Mouse (Mus musculus) neural tube, embryonic 14.5 days (tissue): Measurements from ENCODE around the gene Cog5. TPM values are rescaled to one million over a fixed set of nuclear protein-coding genes. Genes with fewer than 3 reads are reported as not detected.
A peak's percentile ranks its signal among the peaks of the same experiment; 100 is the strongest.

ENCODE experiments used
- ATAC-seq: fragments of 200-750 bp; cut with Nextera tagmentation; 2 replicates; pipeline ENCODE4 v1.8.0; 2017; ENCODE audit warnings: low read depth, mild to moderate bottlenecking, moderate TSS enrichment, moderate library complexity
- H3K27ac ChIP-seq: fragments of 300-500 bp; sonication (generic); 2 replicates; pipeline ENCODE4 v1.5.1; 2014; ENCODE audit warnings: low read depth, mild to moderate bottlenecking, control low read depth, low read length, moderate library complexity, mixed read lengths
- H3K27me3 ChIP-seq: fragments of 300-500 bp; sonication (generic); 2 replicates; pipeline ENCODE4 v1.6.1; 2014; ENCODE audit warnings: low read length; ENCODE audit not compliant: control insufficient read depth, insufficient read depth
- H3K36me3 ChIP-seq: fragments of 300-500 bp; sonication (generic); 2 replicates; pipeline ENCODE4 v1.6.1; 2014; ENCODE audit warnings: low read length, mixed read lengths; ENCODE audit not compliant: control insufficient read depth, insufficient read depth
- H3K4me1 ChIP-seq: fragments of 300-500 bp; sonication (generic); 2 replicates; pipeline ENCODE4 v1.6.1; 2014; ENCODE audit warnings: low read length; ENCODE audit not compliant: control insufficient read depth, insufficient read depth
- H3K4me2 ChIP-seq: fragments of 300-500 bp; sonication (generic); 2 replicates; pipeline ENCODE4 v1.6.1; 2014; ENCODE audit warnings: mild to moderate bottlenecking, low read depth, low read length, control low read depth
- H3K4me3 ChIP-seq: fragments of 300-500 bp; sonication (generic); 2 replicates; pipeline ENCODE4 v1.5.1; 2014; ENCODE audit warnings: low read depth, low read length, control low read depth, mixed read lengths
- H3K9ac ChIP-seq: fragments of 300-500 bp; sonication (generic); replicated peaks from 2 replicates; pipeline ENCODE4 v1.6.1; 2014; ENCODE audit warnings: low read depth, mild to moderate bottlenecking, control low read depth, low read length, mixed read lengths
- H3K9me3 ChIP-seq: fragments of 300-500 bp; sonication (generic); 2 replicates; pipeline ENCODE4 v1.6.1; 2016; ENCODE audit warnings: low read length; ENCODE audit not compliant: control insufficient read depth
- WGBS: fragments of 180-500 bp; shearing (Covaris S2); extraction: QIAGEN DNeasy Blood & Tissue Kit; methylation state at CpG from one replicate; pipeline ENCODE4 v1.1.7; 2014; 5-methylcytosine and 5-hydroxymethylcytosine counted together
- polyA plus RNA-seq: library from polyadenylated mRNA; unstranded; fragments of >200 nt; fragmentation: Nextera tagmentation; extraction: Ambion mirVana; gene quantifications from 2 replicates; pipeline ENCODE4 v1.2.1, GENCODE M21; 2014

Gene Cog5
- polyA plus RNA-seq, 1 experiment from 2014 or later: 40.1 TPM

- no peaks in the 10 kb centered on the region for H3K9me3 ChIP-seq
Measured at GRCm38 (mm10) chr12:31701411-31701810, 46.7 kb downstream of the Cog5 start.

GRCm38 (mm10) chr12:31703904-31704303, 49.2 kb downstream of the Cog5 start:
- 84% methylated on average over 6 of the region's 6 CpGs for WGBS
- Histone ChIP-seq H3K36me3 (no peaks in the 10 kb centered on the region; the same call in 1 of the 2 replicates), H3K4me1 (no peaks in the 10 kb centered on the region), H3K9me3 (no peaks in the 10 kb centered on the region), H3K9ac (no peak overlapping the region), H3K4me2 (no peak overlapping the region), H3K4me3 (no peak overlapping the region), H3K27ac (no peak overlapping the region), H3K27me3 (no peaks in the 10 kb centered on the region)
- ATAC-seq: no peak

More at GRCm38 (mm10) chr12:31701411-31701810, 46.7 kb downstream of the Cog5 start:
- Histone ChIP-seq H3K9ac (no peak overlapping the region), H3K4me3 (no peak overlapping the region), H3K4me1 (no peaks in the 10 kb centered on the region), H3K4me2 (no peak overlapping the region), H3K36me3 (no peaks in the 10 kb centered on the region), H3K27ac (peak overlapping the region; percentile 36; the same call in 1 of the 2 replicates), H3K27me3 (no peaks in the 10 kb centered on the region)
- peak; percentile 62; the same call in 1 of the 2 replicates for ATAC-seq
- 56% methylated on average over 5 of the region's 5 CpGs for WGBS

DNA sequence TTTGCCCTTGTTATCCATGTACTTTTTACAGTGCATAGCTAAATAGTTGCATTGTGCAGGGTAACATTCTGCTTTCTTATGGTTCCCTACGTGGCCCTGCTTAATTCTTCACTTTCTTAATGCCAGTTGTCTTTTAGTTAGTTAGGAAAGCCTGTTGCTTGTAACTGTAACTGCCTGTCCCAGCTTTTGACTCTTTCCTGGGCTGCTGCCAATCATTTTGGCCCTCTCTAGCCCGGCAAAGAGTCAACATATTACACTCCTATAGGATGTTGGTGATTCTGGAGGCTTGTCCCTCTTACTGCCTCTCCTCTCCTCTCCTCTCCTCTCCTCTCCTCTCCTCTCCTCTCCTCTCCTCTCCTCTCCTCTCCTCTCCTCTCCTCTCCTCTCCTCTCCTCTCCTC, 51.5 kb downstream of the Cog5 start:
- Histone ChIP-seq H3K4me2 (no peak overlapping the region), H3K9me3 (no peaks in the 10 kb centered on the region), H3K27ac (no peak overlapping the region), H3K9ac (no peak overlapping the region), H3K27me3 (no peaks in the 10 kb centered on the region), H3K36me3 (peaks cover 2% of the 10 kb centered on the region; the same call in 1 of the 2 replicates), H3K4me3 (no peak overlapping the region), H3K4me1 (peaks cover 9% of the 10 kb centered on the region; the same call in 1 of the 2 replicates)
- no peak for ATAC-seq
- WGBS: 64% methylated on average over 2 of the region's 2 CpGs

GRCm38 (mm10) chr12:31707531-31707930, 52.9 kb downstream of the Cog5 start:
- ATAC-seq: no peak
- H3K9me3 ChIP-seq: no peaks in the 10 kb centered on the region

DNA sequence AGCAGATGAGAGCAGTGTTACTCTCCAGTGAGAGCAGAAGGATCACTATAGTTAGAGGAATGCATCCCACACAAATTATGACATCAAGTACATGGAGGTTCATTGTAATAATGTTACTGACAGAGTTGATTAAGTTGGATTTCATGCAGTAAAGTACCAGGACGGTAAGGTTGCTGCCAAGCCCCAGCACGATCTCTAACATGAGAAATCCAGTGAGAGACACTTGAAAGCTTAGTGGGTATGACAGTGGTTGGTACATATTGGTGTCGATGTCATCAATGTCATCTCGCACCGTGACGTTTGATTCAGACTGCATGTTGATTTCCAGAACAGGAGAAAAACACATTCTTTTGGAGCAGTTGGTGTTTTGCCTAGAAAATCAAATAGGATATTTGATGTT, 55.0 kb downstream of the Cog5 start:
- peak overlapping the region; percentile 31; the same call in 1 of the 2 replicates for H3K4me3 ChIP-seq
- H3K9ac ChIP-seq: no peak overlapping the region
- H3K4me2 ChIP-seq: peak overlapping the region; percentile 60
- H3K27ac ChIP-seq: no peak overlapping the region
- no peaks in the 10 kb centered on the region for H3K9me3 ChIP-seq
- H3K4me1 ChIP-seq: peaks cover 9% of the 10 kb centered on the region; the same call in 1 of the 2 replicates
- H3K36me3 ChIP-seq: peaks cover 2% of the 10 kb centered on the region; the same call in 1 of the 2 replicates
- 69% methylated on average over 6 of the region's 6 CpGs for WGBS
- no peaks in the 10 kb centered on the region for H3K27me3 ChIP-seq
- no peak for ATAC-seq

More at GRCm38 (mm10) chr12:31707531-31707930, 52.9 kb downstream of the Cog5 start:
- no peak overlapping the region for H3K4me3 ChIP-seq
- H3K36me3 ChIP-seq: peaks cover 2% of the 10 kb centered on the region; the same call in 1 of the 2 replicates
- H3K27ac ChIP-seq: no peak overlapping the region
- 62% methylated on average over 1 of the region's 1 CpGs for WGBS
- H3K4me2 ChIP-seq: no peak overlapping the region
- H3K4me1 ChIP-seq: peaks cover 9% of the 10 kb centered on the region; the same call in 1 of the 2 replicates
- no peak overlapping the region for H3K9ac ChIP-seq
- no peaks in the 10 kb centered on the region for H3K27me3 ChIP-seq

- peak; percentile 52; the same call in 1 of the 2 replicates for ATAC-seq
- Histone ChIP-seq H3K36me3 (peaks cover 2% of the 10 kb centered on the region; the same call in 1 of the 2 replicates), H3K27ac (0 out of 2 replicates have a peak overlapping the region, but pooled peaks have one; percentile 62), H3K9ac (peak overlapping the region; percentile 56), H3K9me3 (no peaks in the 10 kb centered on the region), H3K4me2 (peak overlapping the region; percentile 44), H3K4me3 (peak overlapping the region; percentile 41), H3K4me1 (peaks cover 9% of the 10 kb centered on the region; the same call in 1 of the 2 replicates), H3K27me3 (no peaks in the 10 kb centered on the region)
- WGBS: 17% methylated on average over 5 of the region's 5 CpGs
Measured at GRCm38 (mm10) chr12:31712233-31712632, 57.6 kb downstream of the Cog5 start.

DNA sequence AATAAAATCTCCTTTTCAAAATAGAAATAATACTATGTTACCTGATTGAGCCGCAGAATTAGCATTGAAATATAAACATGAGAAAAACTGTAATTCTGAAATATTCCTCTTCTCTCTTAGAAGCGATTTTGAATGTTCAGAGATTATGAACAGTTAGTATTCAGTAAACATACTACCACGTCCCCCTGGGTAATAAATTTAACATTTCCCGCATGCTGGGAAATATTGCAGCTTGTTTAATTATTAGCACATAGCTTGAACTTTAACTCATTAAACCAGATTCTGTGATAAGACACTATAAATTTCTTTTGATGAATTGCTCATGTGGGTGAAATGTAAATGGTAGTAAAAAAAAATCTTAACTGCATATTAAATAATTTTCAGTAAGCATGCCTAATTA, 58.1 kb downstream of the Cog5 start:
- ATAC-seq: 0 out of 2 replicates have a peak, but pooled peaks have one; percentile 22
- H3K4me2 ChIP-seq: peak overlapping the region; percentile 44; the same call in 1 of the 2 replicates
- peaks cover 2% of the 10 kb centered on the region; the same call in 1 of the 2 replicates for H3K36me3 ChIP-seq
- H3K27me3 ChIP-seq: no peaks in the 10 kb centered on the region
- no peak overlapping the region for H3K27ac ChIP-seq
- H3K4me1 ChIP-seq: peaks cover 9% of the 10 kb centered on the region; the same call in 1 of the 2 replicates
- H3K4me3 ChIP-seq: peak overlapping the region; percentile 41
- H3K9me3 ChIP-seq: no peaks in the 10 kb centered on the region
- WGBS: 47% methylated on average over 4 of the region's 4 CpGs
- H3K9ac ChIP-seq: 0 out of 2 replicates have a peak overlapping the region, but pooled peaks have one; percentile 32

- Histone ChIP-seq H3K36me3 (peaks cover 2% of the 10 kb centered on the region; the same call in 1 of the 2 replicates), H3K4me3 (peak within 1 kb of the TSS; percentile 41), H3K27ac (peak within 1 kb of the TSS; percentile 78), H3K4me1 (peaks cover 9% of the 10 kb centered on the region; the same call in 1 of the 2 replicates), H3K9me3 (no peaks in the 10 kb centered on the region), H3K9ac (peak within 1 kb of the TSS; percentile 49), H3K27me3 (no peaks in the 10 kb centered on the region), H3K4me2 (peak within 1 kb of the TSS; percentile 44)
- peak; percentile 97 for ATAC-seq
- WGBS: 7% methylated on average over 6 of the region's 6 CpGs
Measured at GRCm38 (mm10) chr12:31713600-31713999, 58.9 kb downstream of the Cog5 start, which contains the start of gene Gpr22. Gene Gpr22, minus strand, starts transcription at chr12:31713947.

DNA sequence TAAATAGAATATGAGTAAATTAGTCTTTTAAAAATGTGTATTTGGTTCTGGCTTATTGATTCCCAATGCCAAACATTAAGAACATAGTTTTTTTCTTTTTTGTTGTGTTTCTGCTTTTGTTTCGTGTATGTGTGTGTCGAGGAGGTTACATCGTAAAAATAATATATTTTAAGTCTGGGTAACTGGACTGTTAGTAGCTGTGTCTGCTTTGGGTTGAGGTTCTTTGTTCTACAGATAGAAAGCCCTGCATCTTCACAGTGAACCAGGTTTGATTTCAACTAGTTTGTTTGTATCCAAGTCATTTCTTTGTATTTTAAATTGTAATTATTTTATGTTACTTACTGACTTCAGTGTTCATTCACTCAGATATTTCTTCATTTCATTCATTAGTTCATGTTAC, 59.4 kb downstream of the Cog5 start:
- H3K36me3 ChIP-seq: peaks cover 2% of the 10 kb centered on the region; the same call in 1 of the 2 replicates
- H3K4me2 ChIP-seq: peak overlapping the region; percentile 41
- no peaks in the 10 kb centered on the region for H3K27me3 ChIP-seq
- peak overlapping the region; percentile 78 for H3K27ac ChIP-seq
- H3K4me3 ChIP-seq: peak overlapping the region; percentile 41
- H3K4me1 ChIP-seq: peaks cover 9% of the 10 kb centered on the region; the same call in 1 of the 2 replicates
- H3K9ac ChIP-seq: no peak overlapping the region
- 52% methylated on average over 3 of the region's 3 CpGs for WGBS
- peak; percentile 55; the same call in 1 of the 2 replicates for ATAC-seq
- no peaks in the 10 kb centered on the region for H3K9me3 ChIP-seq
